Mouse (Mus musculus) gastrocnemius, adult 2 months (tissue): ENCODE measurements around the gene Thsd4. TPM values are rescaled to one million over a fixed set of nuclear protein-coding genes. Genes with fewer than 3 reads are reported as not detected.

ENCODE experiments used
- DNase-seq: peaks from one replicate; pipeline ENCODE4 v3.0.0; 2022
- H3K27ac ChIP-seq: fragments of 200-600 bp; 2 replicates; pipeline ENCODE4 v1.8.1; 2022; ENCODE audit warnings: mild to moderate bottlenecking
- H3K4me3 ChIP-seq: fragments of 200-600 bp; 2 replicates; pipeline ENCODE4 v1.8.1; 2022; ENCODE audit warnings: mild to moderate bottlenecking, moderate library complexity
- CTCF ChIP-seq: fragments of 200-600 bp; IDR thresholded peaks from 2 replicates; pipeline ENCODE4 v1.8.1; 2022; ENCODE audit warnings: antibody characterized with exemption, mild to moderate bottlenecking, moderate library complexity
- intact Hi-C: fragments of 180-260 bp; cut with DNase I; formaldehyde crosslinking; loops from one replicate; pipeline ENCODE4 v1.15.1; 2025
- long read RNA-seq, 2 experiments: library from polyadenylated mRNA; stranded (forward); transcript quantifications; one replicate each; pipeline ENCODE4 v2.0.0; 2021
- total RNA-seq, 2 experiments: library from RNA; stranded (reverse); gene quantifications; 2 replicates each; pipeline ENCODE4 v1.2.3; 2021

Thsd4 gene
- 1 to 10 TPM in 1 of 2 experiments, under 1 TPM in 1; 0.48 to 1.2 TPM for total RNA-seq
- long read RNA-seq, experiment 1, partial matches to known transcripts: 0 of 1 reads
- long read RNA-seq, experiment 1, other reads (novel, unspliced or antisense): 1 of 1 reads
- long read RNA-seq, experiment 2: 0 reads

GRCm38 (mm10) chr9:60521806-60522264 lies at the start of gene Thsd4:
Thsd4 (minus strand) TSS chr9:60522046.
- peak; percentile 75 for DNase-seq
- Histone ChIP-seq H3K27ac (peak within 1 kb of the TSS; percentile 40), H3K4me3 (peak within 1 kb of the TSS; percentile 79)
- intact Hi-C loops: loop anchor here (1.0 to 5.0 kb wide), 3 partner anchors 80 to 277 kb away; no protein-coding TSS in a partner anchor
- peak; percentile 92 for TF ChIP-seq CTCF

DNA sequence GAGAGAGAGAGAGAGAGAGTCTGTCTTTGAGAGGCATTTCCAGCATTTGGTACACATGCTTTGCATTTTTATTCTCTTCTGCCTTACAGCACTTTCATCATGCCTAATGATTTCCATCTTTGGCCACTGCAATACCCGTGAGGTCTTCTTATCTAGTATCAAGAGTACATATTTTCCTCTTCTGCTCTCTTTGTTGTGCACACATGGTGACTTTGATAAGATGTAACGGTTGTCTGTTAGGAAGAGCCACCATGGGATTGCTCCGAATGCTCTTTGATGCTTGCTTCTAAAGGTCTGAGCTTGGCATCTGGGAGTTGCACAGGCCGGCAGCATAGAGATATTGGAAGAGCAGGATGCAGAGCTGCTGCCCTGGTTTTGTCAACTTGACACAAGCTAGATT lies 49.2 kb upstream of the Thsd4 start:
- TF ChIP-seq CTCF: no peak
- Histone ChIP-seq H3K27ac (no peak overlapping the region), H3K4me3 (no peak overlapping the region)
- intact Hi-C loops: no loop called here
- DNase-seq: no peak

DNA sequence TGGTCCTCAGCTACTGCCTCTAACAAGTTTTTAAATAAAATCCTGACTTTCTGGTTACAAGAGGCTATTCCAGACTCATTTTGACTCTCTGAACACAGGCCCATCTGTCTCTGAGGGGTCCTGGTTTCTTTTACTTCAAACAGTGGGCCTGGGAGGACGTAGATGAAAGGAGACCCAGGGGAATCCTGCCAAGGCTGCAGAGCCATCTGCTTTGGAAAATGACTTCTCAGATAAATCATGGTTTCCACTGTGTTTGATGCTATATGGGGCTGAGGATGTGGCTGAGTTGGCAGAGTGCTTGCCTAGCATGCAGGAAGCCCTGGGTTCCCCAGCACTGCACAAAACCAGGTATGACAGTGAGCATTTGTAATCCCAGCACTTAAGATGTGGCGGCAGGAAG lies 47.5 kb upstream of the Thsd4 start:
- no peak for DNase-seq
- TF ChIP-seq CTCF: no peak
- Histone ChIP-seq H3K4me3 (no peak overlapping the region), H3K27ac (no peak overlapping the region)
- intact Hi-C loops: no loop called here

DNA sequence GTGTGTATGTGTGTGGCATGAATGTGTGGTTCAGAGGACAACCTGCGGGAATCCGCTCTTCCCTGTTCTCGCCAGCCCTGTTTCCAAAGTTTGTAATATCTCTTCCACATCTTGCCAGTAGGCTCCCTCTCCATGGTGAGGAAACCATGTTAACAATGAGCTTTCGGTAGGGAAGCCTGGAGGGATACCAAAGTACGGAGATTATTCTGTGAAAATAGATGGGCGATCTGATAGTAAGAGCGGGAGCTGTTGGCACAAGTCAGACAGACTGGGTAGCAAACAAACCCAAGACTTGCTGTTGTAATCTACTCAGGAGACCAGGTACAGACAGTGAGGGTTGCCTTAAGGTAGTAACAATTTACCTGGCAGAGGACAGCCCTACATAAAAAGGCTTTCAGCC lies 42.0 kb upstream of the Thsd4 start:
- intact Hi-C loops: no loop called here
- no peak overlapping the region for H3K4me3 ChIP-seq
- TF ChIP-seq CTCF: no peak

GRCm38 (mm10) chr9:60562443-60563371 lies 40.9 kb upstream of the Thsd4 start:
- no peak for DNase-seq
- Histone ChIP-seq H3K4me3 (peak overlapping the region; percentile 40), H3K27ac (no peak overlapping the region)
- intact Hi-C loops: no loop called here
- TF ChIP-seq CTCF: peak; percentile 14; the same call in 1 of the 2 replicates

More for the DNA sequence above, 42.0 kb upstream of the Thsd4 start:
- no peak for DNase-seq
- no peak overlapping the region for H3K27ac ChIP-seq

DNA sequence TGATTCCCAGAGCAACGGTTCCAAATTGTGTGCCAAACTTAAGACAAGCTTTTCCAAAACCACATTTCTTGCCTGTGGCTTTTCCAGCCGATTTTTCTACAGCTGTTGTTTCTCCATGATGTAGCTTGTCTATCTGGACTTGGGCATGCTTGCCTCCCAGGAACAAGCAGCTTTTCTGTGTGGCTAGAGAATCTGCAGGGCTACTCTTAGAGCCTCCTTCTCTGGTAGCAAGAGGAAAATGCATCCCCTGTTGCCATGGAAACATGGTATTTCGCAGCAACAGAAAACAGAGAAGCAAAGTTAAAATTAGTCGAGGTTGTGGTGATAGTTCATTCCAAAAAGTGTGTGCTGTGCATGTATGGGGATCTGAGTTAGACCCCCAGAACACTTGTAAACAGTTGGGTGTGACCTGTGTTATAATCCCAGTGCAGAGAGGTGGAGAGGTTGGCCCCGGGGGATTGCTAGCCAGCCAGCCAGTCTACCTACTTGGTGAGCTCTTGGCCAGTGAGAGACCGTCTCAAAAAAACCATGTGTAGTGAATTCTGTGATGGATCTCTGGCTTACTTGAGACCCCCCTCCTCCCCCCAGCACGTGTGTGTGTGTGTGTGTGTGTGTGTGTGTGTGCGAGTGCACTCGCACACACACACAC lies 39.9 kb upstream of the Thsd4 start:
- H3K27ac ChIP-seq: no peak overlapping the region
- DNase-seq: no peak
- TF ChIP-seq CTCF: no peak
- intact Hi-C loops: no loop called here
- no peak overlapping the region for H3K4me3 ChIP-seq

GRCm38 (mm10) chr9:60558507-60558906 lies 36.7 kb upstream of the Thsd4 start:
- intact Hi-C loops: no loop called here
- DNase-seq: no peak
- Histone ChIP-seq H3K4me3 (no peak overlapping the region), H3K27ac (no peak overlapping the region)
- no peak for TF ChIP-seq CTCF

- TF ChIP-seq CTCF: no peak
- no peak overlapping the region for H3K27ac ChIP-seq
- intact Hi-C loops: no loop called here
- no peak overlapping the region for H3K4me3 ChIP-seq
- DNase-seq: no peak
Observed at GRCm38 (mm10) chr9:60551238-60551637, 29.4 kb upstream of the Thsd4 start.

DNA sequence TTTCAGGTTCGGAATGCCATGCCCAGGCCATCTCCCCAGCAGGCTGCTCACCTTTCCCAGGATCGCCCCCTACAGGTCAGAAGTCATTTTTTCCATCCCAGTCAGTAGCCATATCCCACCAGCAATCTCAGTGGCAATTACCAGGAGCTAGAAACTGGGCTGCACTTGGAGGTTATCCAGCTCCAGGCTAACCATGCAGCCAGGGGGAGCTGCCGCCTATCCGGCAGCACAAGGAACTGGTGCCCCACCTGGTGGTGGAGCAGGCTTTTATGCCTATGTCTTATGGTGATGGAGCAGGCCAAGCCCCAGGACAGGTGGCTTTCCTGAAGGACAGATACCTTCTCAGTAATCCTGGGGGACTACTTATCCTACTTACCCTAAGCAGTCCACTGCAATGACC lies 26.3 kb upstream of the Thsd4 start:
- DNase-seq: peak; percentile 30
- H3K4me3 ChIP-seq: no peak overlapping the region
- intact Hi-C loops: no loop called here
- peak; percentile 64 for TF ChIP-seq CTCF
- no peak overlapping the region for H3K27ac ChIP-seq

DNA sequence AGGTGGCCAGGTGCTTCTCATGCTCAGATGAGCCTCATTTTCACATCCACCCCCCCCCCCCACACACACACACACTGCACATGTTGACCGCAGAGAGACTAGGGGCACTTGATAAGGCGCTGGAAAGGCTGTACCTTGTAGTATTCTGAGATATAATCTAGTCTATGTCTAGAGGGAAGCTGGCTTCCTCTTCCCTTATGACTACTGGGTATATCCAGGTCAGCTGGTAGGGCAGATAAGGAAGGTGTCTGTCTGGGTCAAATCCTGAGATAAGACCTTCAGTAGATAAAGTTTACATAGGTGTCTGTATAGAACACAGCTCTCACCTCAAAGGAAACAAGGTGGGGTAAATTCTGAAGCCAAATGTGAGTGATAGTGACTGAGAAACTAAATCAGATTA lies 24.3 kb upstream of the Thsd4 start:
- no peak for TF ChIP-seq CTCF
- Histone ChIP-seq H3K27ac (no peak overlapping the region), H3K4me3 (no peak overlapping the region)
- intact Hi-C loops: no loop called here
- DNase-seq: no peak

DNA sequence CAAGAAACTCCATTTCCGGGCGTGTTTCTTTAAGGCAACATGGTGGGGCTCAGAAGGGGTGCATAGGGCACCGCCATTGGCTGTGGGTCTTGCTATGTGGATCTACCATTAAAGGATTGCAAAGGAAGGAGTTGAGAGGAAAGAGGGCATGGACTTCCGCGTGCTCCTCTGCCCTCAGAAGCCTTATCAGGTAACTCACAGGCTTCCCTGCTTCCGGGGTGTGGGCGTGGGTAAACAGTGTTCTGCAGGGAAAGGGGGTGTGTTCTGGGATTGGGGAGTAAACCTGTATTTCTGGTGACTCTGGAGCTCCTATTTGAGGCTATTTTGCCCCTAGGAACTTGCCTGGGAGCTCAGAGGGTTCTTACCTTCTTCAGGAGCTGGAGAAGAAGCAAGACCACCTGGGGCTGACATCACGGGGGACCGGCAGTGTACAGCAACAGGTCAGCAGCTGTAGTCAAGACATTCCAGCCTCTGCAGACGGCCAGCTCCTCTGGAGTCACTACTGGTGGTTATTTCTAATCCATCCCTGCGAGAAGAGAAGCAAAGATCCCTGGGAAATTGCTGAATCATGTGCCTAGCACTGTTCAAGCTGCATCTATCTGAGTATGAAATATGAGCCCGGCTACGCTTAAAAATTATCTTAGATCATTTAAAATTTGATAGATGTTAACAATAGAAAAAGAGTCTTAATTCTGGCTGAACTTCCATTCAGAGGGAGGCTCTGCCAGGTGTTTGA lies 23.7 kb upstream of the Thsd4 start:
- no peak for TF ChIP-seq CTCF
- Histone ChIP-seq H3K27ac (no peak overlapping the region), H3K4me3 (no peak overlapping the region)
- intact Hi-C loops: no loop called here
- no peak for DNase-seq

- DNase-seq: no peak
- no peak overlapping the region for H3K4me3 ChIP-seq
- no peak overlapping the region for H3K27ac ChIP-seq
- intact Hi-C loops: no loop called here
- TF ChIP-seq CTCF: no peak
Observed at GRCm38 (mm10) chr9:60543422-60544015, 21.7 kb upstream of the Thsd4 start.
